Mouse (Mus musculus) forebrain, postnatal 0 days (tissue): ENCODE data around the gene Ptpn9. TPM values are rescaled to one million over a fixed set of nuclear protein-coding genes. Genes with fewer than 3 reads are reported as not detected.

Experiments used
- ATAC-seq: fragments of 200-750 bp; cut with Nextera tagmentation; 2 replicates; pipeline ENCODE4 v1.8.0; 2017; ENCODE audit warnings: mild to moderate bottlenecking, moderate library complexity
- DNase-seq: peaks from one replicate; pipeline ENCODE4 v3.0.0-alpha.2; 2015
- H3K27ac ChIP-seq: fragments of 300-500 bp; sonication (generic); 2 replicates; pipeline ENCODE4 v1.5.1; 2014; ENCODE audit warnings: low read depth, mild to moderate bottlenecking, antibody characterized with exemption, low read length, moderate library complexity, mixed read lengths
- H3K27me3 ChIP-seq: fragments of 300-500 bp; sonication (generic); 2 replicates; pipeline ENCODE4 v1.6.1; 2014; ENCODE audit warnings: mild to moderate bottlenecking, low read length, mixed read lengths; ENCODE audit not compliant: insufficient read depth
- H3K36me3 ChIP-seq: fragments of 300-500 bp; sonication (generic); 2 replicates; pipeline ENCODE4 v1.6.1; 2014; ENCODE audit warnings: mild to moderate bottlenecking, moderate library complexity; ENCODE audit not compliant: insufficient read depth
- H3K4me1 ChIP-seq: fragments of 300-500 bp; sonication (generic); 2 replicates; pipeline ENCODE4 v1.6.1; 2014; ENCODE audit warnings: antibody characterized with exemption; ENCODE audit not compliant: insufficient read depth
- H3K4me2 ChIP-seq: fragments of 300-500 bp; sonication (generic); 2 replicates; pipeline ENCODE4 v1.6.1; 2014; ENCODE audit warnings: low read depth, mild to moderate bottlenecking, moderate library complexity
- H3K4me3 ChIP-seq: fragments of 300-500 bp; sonication (generic); 2 replicates; pipeline ENCODE4 v1.5.1; 2014; ENCODE audit warnings: low read depth, low read length, mixed read lengths
- H3K9ac ChIP-seq: fragments of 300-500 bp; sonication (generic); 2 replicates; pipeline ENCODE4 v1.6.1; 2014; ENCODE audit warnings: mild to moderate bottlenecking
- H3K9me3 ChIP-seq: fragments of 300-500 bp; sonication (generic); 2 replicates; pipeline ENCODE4 v1.6.1; 2016; ENCODE audit warnings: low read length
- CTCF ChIP-seq: sonication (generic); IDR thresholded peaks from 2 replicates; pipeline ENCODE4 v1.5.1; 2016; ENCODE audit warnings: antibody characterized with exemption, control low read depth, low read depth
- WGBS: fragments of 180-500 bp; shearing (Covaris S2); extraction: QIAGEN DNeasy Blood & Tissue Kit; methylation state at CpG from one replicate; pipeline ENCODE4 v1.1.7; 2014; 5-methylcytosine and 5-hydroxymethylcytosine counted together
- polyA plus RNA-seq: library from polyadenylated mRNA; unstranded; fragments of >200 nt; fragmentation: Nextera tagmentation; extraction: Ambion mirVana; gene quantifications from 2 replicates; pipeline ENCODE4 v1.2.1, GENCODE M21; 2015
- total RNA-seq: library from RNA; depleted of rRNA; stranded (reverse); fragments of >200 nt; gene quantifications from 2 replicates; pipeline ENCODE4 v1.2.3, GENCODE M21; 2014; rRNA removed

Gene Ptpn9
- total and polyA plus RNA-seq, 2 experiments from 2014 or later = 21.3 to 51.5 TPM

DNA sequence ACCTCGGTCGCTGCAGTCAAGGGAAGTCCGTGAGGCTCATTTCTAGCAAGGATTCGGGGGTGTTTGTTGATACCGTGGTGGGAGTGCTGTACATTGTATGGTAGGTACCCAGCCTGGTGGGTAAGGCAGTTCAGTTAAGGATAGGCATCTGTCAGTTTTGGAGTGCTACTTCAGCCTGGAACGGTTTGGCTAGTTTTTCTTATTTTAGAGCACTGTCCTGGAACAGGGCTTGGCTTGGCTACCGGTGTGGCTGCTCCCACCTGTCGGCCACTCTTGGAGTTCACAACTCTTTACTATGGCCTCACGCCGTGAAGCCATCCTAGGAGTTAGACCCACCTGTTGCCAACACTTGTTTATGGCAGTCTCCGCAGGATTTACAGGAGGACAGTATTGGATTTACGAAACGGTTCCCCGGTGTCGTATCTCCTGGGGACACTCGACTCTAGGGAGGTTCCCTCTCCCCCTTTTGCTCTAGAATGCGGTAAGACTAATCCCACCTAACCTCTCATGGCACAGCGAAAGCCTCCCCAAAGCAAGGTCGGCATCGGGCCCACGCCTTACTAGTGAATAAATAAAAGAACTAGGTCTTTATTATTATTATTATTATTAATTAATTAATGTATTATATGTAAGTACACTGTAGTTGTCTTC is 79.6 kb downstream of the Ptpn9 start:
- H3K9me3 ChIP-seq = no peaks in the 10 kb centered on the region
- no peaks in the 10 kb centered on the region for H3K27me3 ChIP-seq
- no peaks in the 10 kb centered on the region for H3K36me3 ChIP-seq
- peaks cover 13% of the 10 kb centered on the region for H3K4me1 ChIP-seq
- ATAC-seq (no peak), DNase-seq (peak; percentile 11)
- H3K4me3 ChIP-seq = peak overlapping the region; percentile 92
- TF ChIP-seq CTCF = peak; percentile 25; the same call in 1 of the 2 replicates
- 4% methylated on average over 21 of the region's 21 CpGs for WGBS
- H3K4me2 ChIP-seq = peak overlapping the region; percentile 86
- peak overlapping the region; percentile 83 for H3K27ac ChIP-seq
- peak overlapping the region; percentile 37 for H3K9ac ChIP-seq

DNA sequence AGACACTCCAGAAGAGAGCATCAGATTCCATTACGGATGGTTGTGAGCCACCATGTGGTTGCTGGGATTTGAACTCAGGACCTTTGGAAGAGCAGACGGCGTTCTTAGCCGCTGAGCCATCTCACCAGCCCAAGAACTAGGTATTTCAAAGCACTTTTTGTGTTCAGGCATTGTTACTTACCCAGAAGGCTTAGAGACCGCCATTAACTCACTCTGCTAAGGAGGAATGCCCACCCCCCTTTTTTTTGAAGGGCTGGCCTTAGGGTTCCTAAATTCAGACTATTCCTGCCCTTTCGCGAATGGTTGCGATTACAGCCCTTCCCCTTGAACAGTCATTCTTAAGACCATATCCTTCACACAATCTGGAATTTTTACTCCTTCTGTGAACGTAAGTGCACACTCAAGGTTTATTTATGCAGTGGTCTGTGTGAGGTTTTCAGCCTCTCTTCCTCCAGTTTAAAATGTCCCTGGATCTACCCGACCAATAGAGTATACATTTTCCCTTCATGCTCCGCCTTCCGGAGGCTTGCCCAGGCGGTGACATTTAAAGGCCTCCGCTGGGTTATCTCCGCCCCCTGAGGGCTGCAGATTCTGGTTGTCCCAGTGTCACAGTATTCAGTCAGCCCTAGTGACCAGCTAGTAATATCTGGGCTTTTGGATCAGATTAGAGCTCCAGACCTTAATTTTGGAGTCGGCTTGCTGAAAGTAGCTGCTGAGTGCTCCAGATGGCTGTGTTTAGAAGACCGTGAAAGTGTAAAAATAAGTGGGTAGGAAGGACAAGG is 80.3 kb downstream of the Ptpn9 start:
- no peak for ATAC-seq
- Histone ChIP-seq H3K9me3 (no peaks in the 10 kb centered on the region), H3K9ac (peak overlapping the region; percentile 43), H3K4me3 (peak overlapping the region; percentile 92), H3K27me3 (no peaks in the 10 kb centered on the region), H3K36me3 (no peaks in the 10 kb centered on the region), H3K4me2 (peak overlapping the region; percentile 86), H3K27ac (peak overlapping the region; percentile 83), H3K4me1 (peaks cover 13% of the 10 kb centered on the region)
- WGBS = 3% methylated on average over 17 of the region's 17 CpGs
- TF ChIP-seq CTCF = no peak
- peak; percentile 75 for DNase-seq

DNA sequence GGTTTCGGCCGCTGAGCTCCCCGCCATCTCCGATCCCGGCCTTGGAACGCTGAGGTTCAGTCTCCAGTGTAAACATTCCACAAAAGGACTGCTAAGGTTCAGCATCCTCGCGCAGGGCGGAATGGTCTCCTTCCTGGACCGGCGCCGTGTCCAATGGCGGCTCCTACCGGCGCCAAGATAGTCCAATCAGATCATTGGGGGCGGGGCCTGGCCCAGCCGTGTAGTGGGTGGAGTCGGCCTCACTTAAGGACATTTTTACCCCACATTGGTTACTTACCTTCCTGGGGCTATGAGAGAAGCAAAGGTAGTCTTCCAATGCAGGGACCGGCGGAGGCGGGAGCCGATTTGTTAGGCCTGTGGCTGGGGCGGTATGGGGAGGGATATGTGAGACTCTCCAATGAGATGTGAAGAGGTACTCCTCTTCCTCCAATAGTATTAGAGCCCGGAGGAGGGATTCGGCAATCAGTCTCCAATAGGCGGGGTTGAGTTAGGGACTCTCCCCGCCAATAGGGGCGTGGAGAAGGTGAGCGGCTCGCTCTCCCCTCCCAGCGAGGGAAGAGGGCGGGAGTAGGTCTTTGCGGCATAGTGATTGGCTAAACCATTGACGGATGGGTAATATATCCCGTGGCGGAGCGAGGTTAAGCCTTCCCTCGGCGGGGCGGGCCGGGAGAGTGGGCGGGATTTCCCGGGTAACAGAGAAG is 81.1 kb downstream of the Ptpn9 start:
- Histone ChIP-seq H3K9me3 (no peaks in the 10 kb centered on the region), H3K9ac (peak overlapping the region; percentile 43), H3K4me1 (peaks cover 13% of the 10 kb centered on the region), H3K4me2 (peak overlapping the region; percentile 86), H3K27ac (peak overlapping the region; percentile 93), H3K27me3 (no peaks in the 10 kb centered on the region), H3K4me3 (peak overlapping the region; percentile 92), H3K36me3 (no peaks in the 10 kb centered on the region)
- TF ChIP-seq CTCF = no peak
- DNase-seq (peak; percentile 99), ATAC-seq (peak; percentile 84)
- WGBS = under 1% methylated on average over 43 of the region's 43 CpGs

DNA sequence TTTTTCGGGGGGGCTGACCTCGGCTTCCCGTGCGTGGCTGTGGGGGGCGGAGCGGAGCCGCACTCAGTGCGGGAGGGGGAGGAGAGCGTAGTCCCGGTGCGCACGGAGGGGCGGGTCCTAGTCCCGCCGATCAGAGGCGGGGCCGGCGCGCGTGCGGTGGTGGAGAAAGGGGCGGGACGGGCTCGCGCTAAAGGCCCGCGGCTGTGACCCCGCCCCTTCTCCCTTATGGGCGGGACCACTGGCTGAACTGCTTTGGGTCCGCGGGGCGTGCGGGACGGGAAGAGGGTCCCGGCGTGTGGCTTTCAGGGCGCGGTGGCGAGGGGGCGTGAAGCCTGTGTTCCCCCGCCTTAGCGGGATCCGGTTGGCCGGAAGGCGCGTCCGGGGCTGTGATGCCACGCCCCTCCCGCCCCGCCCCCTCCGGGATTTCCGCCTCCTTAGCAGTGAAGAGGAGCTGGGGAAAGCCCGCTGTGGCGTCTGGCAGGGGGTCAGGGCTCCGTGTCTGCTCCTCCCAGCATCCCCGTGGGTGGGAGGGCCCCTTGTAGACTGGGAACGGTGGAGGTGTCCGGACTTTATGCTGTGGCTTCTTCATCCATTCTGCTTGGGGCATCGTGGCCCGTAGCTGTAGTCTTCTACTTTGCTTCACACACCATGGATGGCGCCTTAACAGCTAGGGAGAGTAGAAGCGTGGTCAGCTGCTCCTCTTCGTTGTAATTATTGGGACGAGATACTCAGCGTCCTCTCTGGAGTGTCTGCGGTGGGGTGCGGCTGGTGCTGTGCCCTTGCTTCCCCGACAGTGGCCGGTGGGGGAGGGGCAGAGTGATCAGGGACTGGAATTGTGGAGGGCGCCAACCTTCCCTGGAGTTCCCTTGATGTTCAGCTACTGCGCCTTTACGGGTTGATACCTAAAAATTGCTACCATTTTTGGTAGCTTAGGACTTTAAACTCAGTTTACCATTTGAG is 82.3 kb downstream of the Ptpn9 start:
- Histone ChIP-seq H3K27ac (peak overlapping the region; percentile 93), H3K4me2 (peak overlapping the region; percentile 74), H3K9ac (peak overlapping the region; percentile 77), H3K9me3 (no peaks in the 10 kb centered on the region), H3K36me3 (no peaks in the 10 kb centered on the region), H3K4me3 (peak overlapping the region; percentile 92), H3K4me1 (peaks cover 13% of the 10 kb centered on the region), H3K27me3 (no peaks in the 10 kb centered on the region)
- ATAC-seq (peak; percentile 10), DNase-seq (peak; percentile 91)
- TF ChIP-seq CTCF = no peak
- WGBS = 1% methylated on average over 68 of the region's 72 CpGs

GRCm38 (mm10) chr9:57082236-57082635 is 87.5 kb downstream of the Ptpn9 start:
- DNase-seq (no peak), ATAC-seq (no peak)
- no peaks in the 10 kb centered on the region for H3K9me3 ChIP-seq
- no peak overlapping the region for H3K4me3 ChIP-seq
- no peaks in the 10 kb centered on the region for H3K27me3 ChIP-seq
- no peak overlapping the region for H3K27ac ChIP-seq
- H3K36me3 ChIP-seq = peaks cover 5% of the 10 kb centered on the region
- H3K9ac ChIP-seq = no peak overlapping the region
- TF ChIP-seq CTCF = no peak
- no peak overlapping the region for H3K4me2 ChIP-seq
- no peaks in the 10 kb centered on the region for H3K4me1 ChIP-seq
- WGBS = 78% methylated on average over 3 of the region's 3 CpGs

Other genes with a start within 250 kb of the Ptpn9 start
- gene Lingo1, start 198.5 kb upstream of the Ptpn9 start, total RNA-seq = 90.3 and 103 TPM in 2 replicates
- gene Lingo1, start 198.5 kb upstream of the Ptpn9 start, polyA plus RNA-seq = 98.6 and 114 TPM in 2 replicates
- not detected in 2 replicates for gene Odf3l1, start 130.2 kb upstream of the Ptpn9 start, total RNA-seq
- gene Odf3l1, start 130.2 kb upstream of the Ptpn9 start, polyA plus RNA-seq = 0.12 and 0.13 TPM in 2 replicates
- gene Cspg4, start 129.9 kb upstream of the Ptpn9 start, total RNA-seq = 19.4 and 24.7 TPM in 2 replicates
- 5.1 and 7.5 TPM in 2 replicates for gene Cspg4, start 129.9 kb upstream of the Ptpn9 start, polyA plus RNA-seq
- 3.7 and 5.8 TPM in 2 replicates for gene Snx33, start 66.6 kb upstream of the Ptpn9 start, total RNA-seq
- 1.2 and 1.3 TPM in 2 replicates for gene Snx33, start 66.6 kb upstream of the Ptpn9 start, polyA plus RNA-seq
- 125 and 136 TPM in 2 replicates for gene Imp3, start 57.4 kb upstream of the Ptpn9 start, total RNA-seq
- gene Imp3, start 57.4 kb upstream of the Ptpn9 start, polyA plus RNA-seq = 87.5 and 104 TPM in 2 replicates
- gene Snupn, start 44.0 kb upstream of the Ptpn9 start, total RNA-seq = 21.4 and 21.9 TPM in 2 replicates
- gene Snupn, start 44.0 kb upstream of the Ptpn9 start, polyA plus RNA-seq = 19.4 and 23.2 TPM in 2 replicates
- 27.7 and 37.5 TPM in 2 replicates for gene Sin3a, start 77.1 kb downstream of the Ptpn9 start, total RNA-seq
- 11.5 and 16.6 TPM in 2 replicates for gene Sin3a, start 77.1 kb downstream of the Ptpn9 start, polyA plus RNA-seq
- 131 and 145 TPM in 2 replicates for gene Man2c1, start 135.8 kb downstream of the Ptpn9 start, total RNA-seq
- gene Man2c1, start 135.8 kb downstream of the Ptpn9 start, polyA plus RNA-seq = 50.0 and 64.3 TPM in 2 replicates
- gene Neil1, start 153.4 kb downstream of the Ptpn9 start, total RNA-seq = 4.8 and 6.3 TPM in 2 replicates
- 4.4 and 5.1 TPM in 2 replicates for gene Neil1, start 153.4 kb downstream of the Ptpn9 start, polyA plus RNA-seq
- 68.2 and 85.6 TPM in 2 replicates for gene Commd4, start 163.4 kb downstream of the Ptpn9 start, total RNA-seq
- gene Commd4, start 163.4 kb downstream of the Ptpn9 start, polyA plus RNA-seq = 177 and 220 TPM in 2 replicates
- gene Trcg1, start 241.6 kb downstream of the Ptpn9 start, total RNA-seq = not detected in 2 replicates
- not detected in 2 replicates for gene Trcg1, start 241.6 kb downstream of the Ptpn9 start, polyA plus RNA-seq